Mouse (Mus musculus) midbrain, postnatal 0 days (tissue): ENCODE measurements at regions not wholly inside any gene's neighbourhood (a gene's known extent, or its start where the extent isn't known, plus 50 kb on each side); places are given as distances from the start of the nearest gene placed in this dataset.
A peak's percentile ranks its signal among the peaks of the same experiment; 100 is the strongest.

Experiments
- ATAC-seq: fragments of 200-750 bp; cut with Nextera tagmentation; 2 replicates; pipeline ENCODE4 v1.8.0; 2017; ENCODE audit warnings: moderate number of reproducible peaks, mild to moderate bottlenecking, moderate TSS enrichment, moderate library complexity; ENCODE audit not compliant: low FRiP score
- DNase-seq: peaks from one replicate; pipeline ENCODE4 v3.0.0-alpha.2; 2015; ENCODE audit warnings: low spot score
- H3K27ac ChIP-seq: fragments of 300-500 bp; sonication (generic); 2 replicates; pipeline ENCODE4 v1.5.1; 2014; ENCODE audit warnings: low read depth, mild to moderate bottlenecking, low read length, mixed read lengths
- H3K27me3 ChIP-seq: fragments of 300-500 bp; sonication (generic); 2 replicates; pipeline ENCODE4 v1.6.1; 2014; ENCODE audit warnings: low read length, control low read depth, mixed read lengths; ENCODE audit not compliant: insufficient read depth
- H3K36me3 ChIP-seq: fragments of 300-500 bp; sonication (generic); 2 replicates; pipeline ENCODE4 v1.6.1; 2014; ENCODE audit warnings: low read length, control low read depth, mixed read lengths; ENCODE audit not compliant: insufficient read depth
- H3K4me1 ChIP-seq: fragments of 300-500 bp; sonication (generic); 2 replicates; pipeline ENCODE4 v1.6.1; 2014; ENCODE audit warnings: mild to moderate bottlenecking, control low read depth, antibody characterized with exemption, low read length, mixed read lengths; ENCODE audit not compliant: insufficient read depth
- H3K4me2 ChIP-seq: fragments of 300-500 bp; sonication (generic); 2 replicates; pipeline ENCODE4 v1.6.1; 2014; ENCODE audit warnings: low read depth, mild to moderate bottlenecking, low read length, mixed read lengths; ENCODE audit not compliant: poor library complexity, severe bottlenecking
- H3K4me3 ChIP-seq: fragments of 300-500 bp; sonication (generic); 2 replicates; pipeline ENCODE4 v1.5.1; 2014; ENCODE audit warnings: low read depth, mild to moderate bottlenecking, low read length, moderate library complexity
- H3K9ac ChIP-seq: fragments of 300-500 bp; sonication (generic); replicated peaks from 2 replicates; pipeline ENCODE4 v1.6.1; 2014; ENCODE audit warnings: mild to moderate bottlenecking, low read length, moderate library complexity, mixed read lengths; ENCODE audit not compliant: poor library complexity, severe bottlenecking
- H3K9me3 ChIP-seq: fragments of 300-500 bp; sonication (generic); 2 replicates; pipeline ENCODE4 v1.6.1; 2016; ENCODE audit warnings: low read length, control low read depth
- CTCF ChIP-seq: IDR thresholded peaks from 2 replicates; pipeline ENCODE4 v1.5.1; 2016; ENCODE audit warnings: antibody characterized with exemption, mild to moderate bottlenecking
- WGBS: fragments of 180-500 bp; shearing (Covaris S2); extraction: QIAGEN DNeasy Blood & Tissue Kit; methylation state at CpG from one replicate; pipeline ENCODE4 v1.1.7; 2014; 5-methylcytosine and 5-hydroxymethylcytosine counted together

- Histone ChIP-seq H3K9me3 (no peaks in the 10 kb centered on the region), H3K4me2 (no peak overlapping the region), H3K4me1 (no peaks in the 10 kb centered on the region), H3K9ac (no peak overlapping the region), H3K36me3 (no peaks in the 10 kb centered on the region), H3K27ac (no peak overlapping the region), H3K27me3 (no peaks in the 10 kb centered on the region), H3K4me3 (no peak overlapping the region)
- whole genome bisulfite sequencing, result 91% methylated on average over 2 of the region's 2 CpGs
- ATAC-seq (no peak), DNase-seq (no peak)
- TF ChIP-seq CTCF, result no peak
Observed at GRCm38 (mm10) chr13:90584766-90585165, 320.4 kb downstream of the Atp6ap1l start.

- TF ChIP-seq CTCF, result no peak
- Histone ChIP-seq H3K36me3 (no peaks in the 10 kb centered on the region), H3K4me3 (no peak overlapping the region), H3K27ac (no peak overlapping the region), H3K9me3 (no peaks in the 10 kb centered on the region), H3K4me1 (no peaks in the 10 kb centered on the region), H3K9ac (no peak overlapping the region), H3K27me3 (no peaks in the 10 kb centered on the region), H3K4me2 (no peak overlapping the region)
- no peak for DNase-seq
- WGBS, result 93% methylated on average over 2 of the region's 2 CpGs
- no peak for ATAC-seq
Observed at GRCm38 (mm10) chr13:90575371-90575770, 329.8 kb downstream of the Atp6ap1l start.

- Histone ChIP-seq H3K4me1 (no peaks in the 10 kb centered on the region), H3K27me3 (no peaks in the 10 kb centered on the region), H3K27ac (no peak overlapping the region), H3K9me3 (no peaks in the 10 kb centered on the region), H3K36me3 (no peaks in the 10 kb centered on the region), H3K9ac (no peak overlapping the region), H3K4me2 (no peak overlapping the region), H3K4me3 (no peak overlapping the region)
- 91% methylated on average over 2 of the region's 2 CpGs for WGBS
- ATAC-seq, result no peak
- TF ChIP-seq CTCF, result no peak
- DNase-seq, result no peak
Observed at GRCm38 (mm10) chr13:90572580-90572979, 332.6 kb downstream of the Atp6ap1l start.

- no peak overlapping the region for H3K4me2 ChIP-seq
- DNase-seq (no peak), ATAC-seq (no peak)
- TF ChIP-seq CTCF, result no peak
- H3K9me3 ChIP-seq, result no peaks in the 10 kb centered on the region
- H3K27ac ChIP-seq, result no peak overlapping the region
- no peak overlapping the region for H3K9ac ChIP-seq
- H3K4me3 ChIP-seq, result no peak overlapping the region
- no peaks in the 10 kb centered on the region for H3K36me3 ChIP-seq
- H3K27me3 ChIP-seq, result no peaks in the 10 kb centered on the region
- WGBS, result 91% methylated on average over 1 of the region's 1 CpGs
- no peaks in the 10 kb centered on the region for H3K4me1 ChIP-seq
Observed at GRCm38 (mm10) chr13:90563183-90563840, 341.8 kb downstream of the Atp6ap1l start.

GRCm38 (mm10) chr13:90560095-90560494 is 345.1 kb downstream of the Atp6ap1l start:
- ATAC-seq, result no peak
- WGBS, result 93% methylated on average over 1 of the region's 1 CpGs
- H3K27ac ChIP-seq, result no peak overlapping the region

GRCm38 (mm10) chr13:90559481-90559880 is 345.7 kb downstream of the Atp6ap1l start:
- Histone ChIP-seq H3K4me2 (no peak overlapping the region), H3K4me3 (no peak overlapping the region), H3K9ac (no peak overlapping the region), H3K4me1 (no peaks in the 10 kb centered on the region), H3K9me3 (no peaks in the 10 kb centered on the region), H3K27me3 (no peaks in the 10 kb centered on the region), H3K27ac (no peak overlapping the region), H3K36me3 (no peaks in the 10 kb centered on the region)
- no peak for TF ChIP-seq CTCF
- WGBS, result 95% methylated on average over 2 of the region's 2 CpGs
- DNase-seq (no peak), ATAC-seq (no peak)

More at GRCm38 (mm10) chr13:90560095-90560494, 345.1 kb downstream of the Atp6ap1l start:
- DNase-seq, result no peak
- H3K36me3 ChIP-seq, result no peaks in the 10 kb centered on the region
- no peaks in the 10 kb centered on the region for H3K27me3 ChIP-seq
- no peak overlapping the region for H3K4me2 ChIP-seq
- no peak overlapping the region for H3K9ac ChIP-seq
- H3K4me1 ChIP-seq, result no peaks in the 10 kb centered on the region
- TF ChIP-seq CTCF, result 0 out of 2 replicates have a peak, but pooled peaks have one; percentile 10
- H3K9me3 ChIP-seq, result no peaks in the 10 kb centered on the region
- H3K4me3 ChIP-seq, result no peak overlapping the region
